Mouse (Mus musculus) lung, postnatal 0 days (tissue): ENCODE measurements around the gene Gprc5a.

Source experiments
- CTCF ChIP-seq: IDR thresholded peaks from 2 replicates; pipeline ENCODE4 v1.5.1; 2016; ENCODE audit warnings: antibody characterized with exemption, mild to moderate bottlenecking
- EP300 ChIP-seq: IDR thresholded peaks from 2 replicates; pipeline ENCODE4 v1.6.1; 2016; ENCODE audit warnings: antibody characterized with exemption, mild to moderate bottlenecking, control low read depth

DNA sequence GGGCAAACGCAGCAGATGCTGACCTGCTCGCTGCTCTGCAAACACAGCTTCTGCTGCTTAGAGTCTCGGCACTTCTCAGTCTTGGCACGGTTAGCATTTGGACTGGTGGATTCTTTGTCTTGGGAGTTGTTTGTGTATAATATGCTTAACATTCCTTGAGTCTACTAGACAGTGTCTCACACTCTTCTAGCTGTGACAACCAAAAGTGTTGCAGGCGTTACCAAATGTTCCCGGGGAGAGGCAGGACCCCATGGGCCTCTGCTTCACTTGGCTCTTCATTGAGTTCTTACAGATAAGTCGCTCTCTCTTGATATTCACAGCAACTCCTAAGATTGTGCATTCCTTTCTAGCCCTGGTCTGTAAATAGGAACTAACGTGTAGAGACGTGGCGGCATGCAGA is 45.9 kb upstream of the Gprc5a start:
- peak; percentile 100 for TF ChIP-seq EP300
- TF ChIP-seq CTCF: no peak
